Mouse (Mus musculus): ENCODE data around the gene Galns. TPM values are rescaled to one million over a fixed set of nuclear protein-coding genes. Genes with fewer than 3 reads are reported as not detected.
A peak's percentile ranks its signal among the peaks of the same experiment; 100 is the strongest.
"Not testable (repeated sequence)": the region's sequence is repeated elsewhere in the genome, so short reads cannot be mapped to it uniquely, and the experiment has no call there.

Galns gene
- polyA plus RNA-seq, 1 experiment from 2014 or later, result 12.3 TPM

DNA sequence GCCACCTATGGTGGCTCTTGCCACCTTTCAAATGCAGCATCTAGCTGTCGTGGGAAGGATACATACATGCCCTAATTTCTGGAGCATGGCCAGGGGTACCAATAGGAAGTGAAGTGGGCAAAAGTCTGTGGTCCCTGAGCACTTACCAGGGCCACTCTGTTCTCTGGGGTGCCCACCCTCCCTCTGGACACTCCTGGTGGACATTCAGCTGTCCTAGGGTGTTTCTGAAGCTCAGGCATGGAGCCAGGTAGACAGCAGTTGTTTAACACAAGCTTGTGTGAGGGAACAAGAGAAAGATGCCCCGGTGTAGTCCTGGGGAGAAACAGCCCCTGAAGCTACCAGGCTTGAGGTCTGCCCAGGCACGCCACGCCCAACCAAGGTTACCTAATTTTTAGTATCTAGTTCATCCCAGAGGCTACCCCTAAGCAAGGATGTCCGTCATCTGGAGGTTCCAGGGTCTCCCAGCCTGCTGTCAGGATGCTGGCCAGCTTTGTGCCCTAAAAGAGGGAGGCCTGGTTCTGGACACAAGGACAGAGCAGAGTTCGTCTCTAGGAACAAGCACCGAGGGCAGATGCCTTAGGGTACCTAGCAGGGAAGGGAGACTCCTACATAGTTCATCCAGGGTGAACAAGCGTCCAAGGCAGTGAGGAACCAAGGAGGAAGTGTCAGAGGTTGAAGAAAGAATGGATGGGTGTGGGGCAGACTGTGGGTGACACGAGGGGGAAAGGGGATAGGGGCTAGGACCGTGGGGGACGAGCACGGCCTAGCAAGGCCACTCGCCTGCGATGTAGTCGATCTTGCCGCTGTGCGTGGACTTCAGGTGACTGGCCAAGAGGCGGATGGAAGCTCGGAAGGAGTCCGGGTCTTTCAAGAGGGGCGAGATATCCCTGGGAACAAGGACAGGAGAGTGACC lies 35.3 kb downstream of the Galns start:
- H3K9me3 ChIP-seq (replicated peaks; ENCODE audit: control insufficient read depth, low read length), result no peaks in the 10 kb centered on the region
- H3K9ac ChIP-seq (ENCODE audit: low read depth, low read length), result peak overlapping the region; percentile 86
- peaks cover 35% of the 10 kb centered on the region for H3K4me1 ChIP-seq (ENCODE audit: control insufficient read depth, insufficient read depth, low read length)
- H3K36me3 ChIP-seq (ENCODE audit: control insufficient read depth, insufficient read depth, low read length), result peaks cover 23% of the 10 kb centered on the region
- ATAC-seq (replicated peaks; ENCODE audit: insufficient number of reproducible peaks, low FRiP score, low TSS enrichment), result no peak
- WGBS (ENCODE audit: insufficient replicate concordance), result 17% methylated on average over 21 of the region's 21 CpGs
- H3K4me2 ChIP-seq, result peak overlapping the region; percentile 88
- peak overlapping the region; percentile 59 for H3K27ac ChIP-seq (ENCODE audit: low read depth, low read length)
- peak overlapping the region; percentile 67 for H3K4me3 ChIP-seq (ENCODE audit: low read depth, low read length)
- no peaks in the 10 kb centered on the region for H3K27me3 ChIP-seq (ENCODE audit: control insufficient read depth, insufficient read depth, low read length)

DNA sequence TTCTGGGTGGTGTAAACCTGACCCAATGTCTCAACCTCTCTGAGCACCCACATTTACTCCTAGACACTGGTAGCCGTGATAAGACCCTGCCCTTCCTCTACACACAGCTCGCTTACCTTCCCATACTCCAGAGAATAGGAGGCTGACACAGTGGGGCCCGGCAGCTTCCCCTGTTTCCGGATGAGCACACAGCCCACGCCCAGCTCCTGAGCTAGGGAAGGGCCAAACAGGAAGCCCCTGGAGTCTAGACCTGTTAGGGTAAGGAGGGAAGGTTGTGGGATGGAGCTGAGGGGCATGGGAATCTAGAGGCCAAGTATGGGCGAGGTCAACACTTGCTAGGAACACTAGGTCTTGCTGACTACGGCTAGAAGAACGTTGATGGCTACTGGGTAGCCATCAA lies 36.0 kb downstream of the Galns start:
- ATAC-seq (replicated peaks; ENCODE audit: insufficient number of reproducible peaks, low FRiP score, low TSS enrichment), result no peak
- no peaks in the 10 kb centered on the region for H3K9me3 ChIP-seq (replicated peaks; ENCODE audit: control insufficient read depth, low read length)
- 55% methylated on average over 8 of the region's 8 CpGs for WGBS (ENCODE audit: insufficient replicate concordance)
- 0 out of 2 replicates have a peak overlapping the region, but pooled peaks have one; percentile 8 for H3K4me3 ChIP-seq (ENCODE audit: low read depth, low read length)
- no peaks in the 10 kb centered on the region for H3K27me3 ChIP-seq (ENCODE audit: control insufficient read depth, insufficient read depth, low read length)
- peak overlapping the region; percentile 88 for H3K4me2 ChIP-seq
- peaks cover 29% of the 10 kb centered on the region for H3K36me3 ChIP-seq (ENCODE audit: control insufficient read depth, insufficient read depth, low read length)
- H3K27ac ChIP-seq (ENCODE audit: low read depth, low read length), result peak overlapping the region; percentile 59
- no peak overlapping the region; the same call in 1 of the 2 replicates for H3K9ac ChIP-seq (ENCODE audit: low read depth, low read length)
- peaks cover 35% of the 10 kb centered on the region for H3K4me1 ChIP-seq (ENCODE audit: control insufficient read depth, insufficient read depth, low read length)

DNA sequence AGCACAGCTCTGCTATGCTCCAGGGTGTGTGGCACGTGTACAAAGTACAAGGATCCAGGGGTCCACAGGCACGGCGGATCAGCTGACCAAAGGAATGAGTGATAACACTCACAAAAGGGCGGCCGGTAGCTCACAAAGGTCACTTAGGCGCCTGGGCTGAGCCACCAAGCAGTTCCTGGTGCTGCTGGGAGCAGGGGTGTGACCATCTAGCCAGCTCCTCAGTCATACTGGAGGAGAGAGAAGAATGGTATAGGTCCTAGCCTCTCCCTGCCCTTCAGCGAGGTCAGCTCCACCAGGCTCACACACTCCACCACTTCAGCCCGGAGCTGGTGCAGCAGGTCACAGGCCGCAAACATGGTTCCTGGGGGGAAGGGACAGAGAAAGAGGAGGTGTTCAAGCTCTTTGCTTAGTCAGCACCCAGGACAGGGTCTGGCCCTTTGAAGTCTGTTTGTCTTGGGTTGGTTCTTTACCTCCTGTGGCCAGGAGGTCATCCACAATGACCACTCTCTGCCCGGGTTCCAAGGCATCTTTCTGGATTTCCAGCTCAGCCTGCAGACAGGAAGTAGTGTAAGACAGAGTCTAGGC lies 36.5 kb downstream of the Galns start:
- WGBS (ENCODE audit: insufficient replicate concordance), result 15% methylated on average over 10 of the region's 10 CpGs
- ATAC-seq (replicated peaks; ENCODE audit: insufficient number of reproducible peaks, low FRiP score, low TSS enrichment), result no peak
- 0 out of 2 replicates have a peak overlapping the region, but pooled peaks have one; percentile 8 for H3K4me3 ChIP-seq (ENCODE audit: low read depth, low read length)

DNA sequence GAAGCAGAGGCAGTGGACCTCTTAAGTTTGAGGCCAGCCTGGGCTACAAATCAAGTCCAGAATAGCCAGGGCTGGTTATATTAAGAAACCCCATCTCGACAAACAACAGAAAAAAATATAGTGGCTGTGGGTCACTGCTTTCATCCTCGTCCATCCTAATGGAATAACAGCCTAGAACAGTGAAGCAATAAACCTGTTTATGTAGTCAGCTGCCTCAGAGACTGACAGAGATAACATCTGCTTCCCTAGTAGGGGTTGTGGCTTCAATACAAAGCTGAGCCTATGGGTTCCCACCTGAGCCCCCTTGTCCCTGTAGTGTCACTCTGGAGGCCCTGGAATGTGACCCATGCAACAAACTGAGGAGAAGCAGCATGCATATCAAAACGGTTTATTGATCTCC lies 37.0 kb downstream of the Galns start:
- no peak for ATAC-seq (replicated peaks; ENCODE audit: insufficient number of reproducible peaks, low FRiP score, low TSS enrichment)

More for the DNA sequence above, 36.5 kb downstream of the Galns start:
- peak overlapping the region; percentile 88 for H3K4me2 ChIP-seq
- H3K36me3 ChIP-seq (ENCODE audit: control insufficient read depth, insufficient read depth, low read length), result peaks cover 34% of the 10 kb centered on the region
- H3K9me3 ChIP-seq (replicated peaks; ENCODE audit: control insufficient read depth, low read length), result no peaks in the 10 kb centered on the region
- H3K9ac ChIP-seq (ENCODE audit: low read depth, low read length), result 0 out of 2 replicates have a peak overlapping the region, but pooled peaks have one; percentile 34
- H3K27ac ChIP-seq (ENCODE audit: low read depth, low read length), result peak overlapping the region; percentile 59
- no peaks in the 10 kb centered on the region for H3K27me3 ChIP-seq (ENCODE audit: control insufficient read depth, insufficient read depth, low read length)
- H3K4me1 ChIP-seq (ENCODE audit: control insufficient read depth, insufficient read depth, low read length), result peaks cover 35% of the 10 kb centered on the region

DNA sequence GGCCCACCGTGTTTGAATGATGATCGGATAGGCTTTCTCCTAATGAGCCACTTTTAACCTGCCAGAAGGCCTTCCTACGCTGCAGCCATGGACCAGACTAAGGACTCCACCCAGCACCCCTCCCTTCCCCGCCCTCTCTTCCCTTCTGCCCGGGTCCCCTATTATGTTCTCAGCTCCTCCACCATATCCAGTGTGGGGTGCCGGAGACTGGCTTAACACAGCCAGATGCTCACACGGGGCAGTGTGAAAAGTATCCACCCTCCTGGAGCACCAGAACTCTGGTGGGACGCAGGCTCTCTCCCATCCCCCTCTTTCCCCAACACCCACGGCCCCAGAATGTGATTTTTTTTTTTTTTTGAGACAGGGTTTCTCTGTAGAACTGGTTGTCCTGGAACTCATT lies 37.7 kb downstream of the Galns start:
- no peaks in the 10 kb centered on the region for H3K27me3 ChIP-seq (ENCODE audit: control insufficient read depth, insufficient read depth, low read length)
- 64% methylated on average over 9 of the region's 9 CpGs for WGBS (ENCODE audit: insufficient replicate concordance)
- H3K9ac ChIP-seq (ENCODE audit: low read depth, low read length), result no peak overlapping the region
- no peak overlapping the region for H3K27ac ChIP-seq (ENCODE audit: low read depth, low read length)
- no peaks in the 10 kb centered on the region for H3K9me3 ChIP-seq (replicated peaks; ENCODE audit: control insufficient read depth, low read length)
- peaks cover 34% of the 10 kb centered on the region for H3K36me3 ChIP-seq (ENCODE audit: control insufficient read depth, insufficient read depth, low read length)
- H3K4me2 ChIP-seq, result no peak overlapping the region
- ATAC-seq (replicated peaks; ENCODE audit: insufficient number of reproducible peaks, low FRiP score, low TSS enrichment), result no peak
- no peak overlapping the region for H3K4me3 ChIP-seq (ENCODE audit: low read depth, low read length)
- H3K4me1 ChIP-seq (ENCODE audit: control insufficient read depth, insufficient read depth, low read length), result peaks cover 40% of the 10 kb centered on the region

More for the DNA sequence above, 37.0 kb downstream of the Galns start:
- peak overlapping the region; percentile 59; the same call in 1 of the 2 replicates for H3K27ac ChIP-seq (ENCODE audit: low read depth, low read length)
- H3K4me2 ChIP-seq, result peak overlapping the region; percentile 88; the same call in 1 of the 2 replicates
- H3K9me3 ChIP-seq (replicated peaks; ENCODE audit: control insufficient read depth, low read length), result no peaks in the 10 kb centered on the region
- WGBS (ENCODE audit: insufficient replicate concordance), result 60% methylated on average over 3 of the region's 3 CpGs
- no peak overlapping the region for H3K9ac ChIP-seq (ENCODE audit: low read depth, low read length)
- H3K4me1 ChIP-seq (ENCODE audit: control insufficient read depth, insufficient read depth, low read length), result peaks cover 37% of the 10 kb centered on the region
- H3K36me3 ChIP-seq (ENCODE audit: control insufficient read depth, insufficient read depth, low read length), result peaks cover 34% of the 10 kb centered on the region
- no peak overlapping the region for H3K4me3 ChIP-seq (ENCODE audit: low read depth, low read length)
- H3K27me3 ChIP-seq (ENCODE audit: control insufficient read depth, insufficient read depth, low read length), result no peaks in the 10 kb centered on the region

DNA sequence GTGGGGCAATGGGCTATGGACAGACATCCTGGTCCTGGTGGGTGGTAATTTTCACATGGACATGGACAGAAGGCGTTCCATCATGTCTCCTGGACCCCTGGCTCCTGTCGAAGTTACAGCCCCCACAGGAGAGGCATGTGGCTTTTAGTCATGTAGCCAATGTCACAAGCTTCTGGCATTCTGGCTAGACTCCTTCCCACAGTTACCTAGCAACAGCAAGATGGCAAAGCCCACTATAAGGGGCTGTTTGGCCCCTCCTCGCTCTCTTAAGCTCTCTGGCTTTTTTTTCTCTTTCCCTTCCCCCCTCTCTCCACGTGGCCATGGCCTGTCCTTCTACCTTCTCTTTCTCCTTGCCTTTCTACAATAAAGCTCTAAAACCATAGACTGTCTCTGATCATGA lies 38.1 kb downstream of the Galns start:
- H3K27me3 ChIP-seq (ENCODE audit: control insufficient read depth, insufficient read depth, low read length); H3K9ac ChIP-seq (ENCODE audit: low read depth, low read length); H3K4me3 ChIP-seq (ENCODE audit: low read depth, low read length); H3K9me3 ChIP-seq (replicated peaks; ENCODE audit: control insufficient read depth, low read length); ATAC-seq (replicated peaks; ENCODE audit: insufficient number of reproducible peaks, low FRiP score, low TSS enrichment); H3K27ac ChIP-seq (ENCODE audit: low read depth, low read length); H3K4me2 ChIP-seq: not testable (repeated sequence)
- H3K36me3 ChIP-seq (ENCODE audit: control insufficient read depth, insufficient read depth, low read length), result peaks cover 34% of the 10 kb centered on the region
- 53% methylated on average over 4 of the region's 4 CpGs for WGBS (ENCODE audit: insufficient replicate concordance)
- H3K4me1 ChIP-seq (ENCODE audit: control insufficient read depth, insufficient read depth, low read length), result peaks cover 41% of the 10 kb centered on the region

DNA sequence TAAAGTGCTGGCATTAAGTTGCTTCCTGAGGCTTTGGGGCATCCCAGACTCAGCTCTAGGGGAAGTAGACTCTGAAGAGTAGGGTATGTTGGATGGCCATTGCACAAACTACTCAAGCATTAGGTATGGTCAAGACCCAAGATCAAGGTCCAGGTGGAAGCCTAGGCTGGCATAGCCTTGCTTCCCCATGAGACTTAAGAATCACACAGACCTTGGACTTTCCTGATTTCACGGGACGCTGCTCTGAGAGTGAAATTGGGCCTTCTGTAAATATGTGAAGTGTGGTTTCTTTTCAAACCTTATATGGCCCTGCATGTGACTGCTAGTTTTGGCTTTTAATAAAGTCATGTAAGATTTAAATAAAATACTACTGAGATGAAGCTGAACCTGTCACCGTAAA lies 38.5 kb downstream of the Galns start:
- Histone ChIP-seq H3K27me3 (ENCODE audit: control insufficient read depth, insufficient read depth, low read length) (no peaks in the 10 kb centered on the region), H3K4me2 (no peak overlapping the region), H3K27ac (ENCODE audit: low read depth, low read length) (no peak overlapping the region), H3K4me3 (ENCODE audit: low read depth, low read length) (no peak overlapping the region), H3K9me3 (replicated peaks; ENCODE audit: control insufficient read depth, low read length) (no peaks in the 10 kb centered on the region), H3K9ac (ENCODE audit: low read depth, low read length) (no peak overlapping the region), H3K36me3 (ENCODE audit: control insufficient read depth, insufficient read depth, low read length) (peaks cover 34% of the 10 kb centered on the region), H3K4me1 (ENCODE audit: control insufficient read depth, insufficient read depth, low read length) (peaks cover 41% of the 10 kb centered on the region)
- ATAC-seq (replicated peaks; ENCODE audit: insufficient number of reproducible peaks, low FRiP score, low TSS enrichment), result no peak
- WGBS (ENCODE audit: insufficient replicate concordance), result 98% methylated on average over 3 of the region's 3 CpGs

DNA sequence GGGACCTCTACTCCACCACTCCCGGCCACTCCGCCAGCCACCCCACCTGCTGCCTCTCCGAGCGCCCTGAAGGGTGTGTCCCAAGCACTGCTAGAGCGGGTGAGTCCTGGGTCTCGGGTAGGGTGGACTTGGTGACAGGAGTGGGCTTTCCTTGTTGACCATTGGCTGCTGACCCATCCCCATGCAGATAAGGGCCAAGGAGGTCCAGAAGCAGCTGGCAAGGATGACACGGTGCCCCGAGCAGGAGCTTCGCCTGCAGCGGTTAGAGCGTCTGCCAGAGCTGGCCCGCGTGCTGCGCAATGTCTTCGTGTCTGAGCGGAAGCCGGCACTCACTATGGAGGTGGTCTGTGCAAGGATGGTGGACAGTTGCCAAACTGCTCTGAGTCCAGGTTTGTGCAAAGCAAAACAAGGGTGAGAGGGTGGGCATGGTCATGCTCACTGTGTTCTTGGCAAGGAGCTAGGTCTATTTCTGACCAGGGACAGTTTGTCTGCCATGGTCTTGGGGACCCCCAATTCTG lies 39.5 kb downstream of the Galns start:
- no peak overlapping the region for H3K9ac ChIP-seq (ENCODE audit: low read depth, low read length)
- peaks cover 43% of the 10 kb centered on the region for H3K4me1 ChIP-seq (ENCODE audit: control insufficient read depth, insufficient read depth, low read length)
- H3K4me2 ChIP-seq, result no peak overlapping the region
- peaks cover 34% of the 10 kb centered on the region for H3K36me3 ChIP-seq (ENCODE audit: control insufficient read depth, insufficient read depth, low read length)
- 91% methylated on average over 17 of the region's 17 CpGs for WGBS (ENCODE audit: insufficient replicate concordance)
- no peak overlapping the region for H3K27ac ChIP-seq (ENCODE audit: low read depth, low read length)
- H3K27me3 ChIP-seq (ENCODE audit: control insufficient read depth, insufficient read depth, low read length), result no peaks in the 10 kb centered on the region
- no peak overlapping the region for H3K4me3 ChIP-seq (ENCODE audit: low read depth, low read length)
- H3K9me3 ChIP-seq (replicated peaks; ENCODE audit: control insufficient read depth, low read length), result no peaks in the 10 kb centered on the region
- ATAC-seq (replicated peaks; ENCODE audit: insufficient number of reproducible peaks, low FRiP score, low TSS enrichment), result no peak
